Mouse (Mus musculus) bone marrow macrophage, adult 2 months (primary cell): ENCODE measurements around the gene Cmtm3.
"Not testable (repeated sequence)": the region's sequence is repeated elsewhere in the genome, so short reads cannot be mapped to it uniquely, and the experiment has no call there.

Source experiments
- CTCF ChIP-seq: IDR thresholded peaks from 2 replicates; pipeline ENCODE4 v1.5.1; 2012; ENCODE audit warnings: low read depth, mild to moderate bottlenecking, low read length, moderate library complexity
- POLR2A ChIP-seq: IDR thresholded peaks from 2 replicates; pipeline ENCODE4 v1.6.1; 2012; ENCODE audit warnings: mild to moderate bottlenecking, low read depth, low read length, borderline replicate concordance

- not testable (repeated sequence) for TF ChIP-seq POLR2A, CTCF
Observed at GRCm38 (mm10) chr8:104302536-104302935, 36.7 kb upstream of the Cmtm3 start.
